Comparison of ENCODE assay signal across 10 mouse cellular contexts in the genomic region with DNA sequence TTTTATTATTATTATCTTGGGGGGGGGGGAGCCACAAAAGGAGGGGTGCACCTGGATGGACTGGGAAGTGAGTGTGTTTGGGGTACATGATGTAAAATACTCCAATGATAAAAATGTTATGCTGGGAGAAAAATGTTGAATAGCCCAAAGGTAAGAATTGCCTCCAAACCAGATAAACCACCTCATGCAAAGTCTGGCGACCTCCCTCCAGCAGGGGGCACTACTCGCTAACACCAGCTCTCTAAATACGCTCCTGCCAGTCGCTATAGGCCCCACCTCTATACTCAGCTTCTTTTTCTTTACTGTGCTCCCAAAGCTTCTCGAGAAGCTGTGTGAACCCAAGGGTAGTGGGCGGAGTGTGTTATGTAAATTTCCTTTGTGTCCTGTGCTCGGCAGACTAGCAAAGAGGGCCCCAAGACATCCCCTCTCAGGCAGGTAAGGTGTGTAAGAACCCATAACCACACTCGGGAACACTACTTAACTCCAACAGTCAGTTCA.
DNase-seq lines count a peak whose midpoint lies in the region; ATAC-seq and TF ChIP-seq lines count a peak whose summit lies in the region.
"Had no signal": no experiment of that assay in that cellular context is flagged by ENCODE, and none has a peak within 500 bp of the region (broad histone marks: within the 10 kb centered on the region; RNA-seq: fewer than 3 reads in every experiment).

No protein-coding gene starts in this region.

- TF ChIP-seq EP300 in ES-Bruce4 (IDR thresholded peaks at IDR 0.05; ENCODE audit: insufficient read depth, low read depth, low read length): no peak

- H3K9me3 ChIP-seq in kidney, postnatal 0 days (replicated peaks; ENCODE audit: low read length): no peaks in the 10 kb centered on the region
- no peaks in the 10 kb centered on the region for H3K9me3 ChIP-seq in ES-Bruce4 (replicated peaks; ENCODE audit: control insufficient read depth, insufficient read depth, low read length, poor library complexity, severe bottlenecking)
- H3K9me3 ChIP-seq: hindbrain, embryonic 10.5 days had no signal

- no peak for TF ChIP-seq POLR2A in lung, adult 2 months (IDR thresholded peaks at IDR 0.05; ENCODE audit: borderline replicate concordance, extremely low read depth, low read depth, low read length)
- TF ChIP-seq POLR2A in ES-Bruce4 (IDR thresholded peaks at IDR 0.05; ENCODE audit: insufficient read depth, low read length): no peak

- no peak for DNase-seq in kidney, postnatal 0 days (ENCODE audit: low spot score)
- no peak for DNase-seq in kidney, adult 11 months
- DNase-seq in lung, adult 2 months: no peak
- no peak for DNase-seq in lung, postnatal 10 days
- DNase-seq in ZHBTc4 (ENCODE audit: low read depth, low spot score): peak; percentile 86
- no peak for DNase-seq in right cerebral cortex, postnatal 14 days
- DNase-seq: cerebellum, postnatal 25 days had no signal

- H3K4me2 ChIP-seq in kidney, postnatal 0 days (ENCODE audit: low read length): no peak overlapping the region

- H3K4me1 ChIP-seq in kidney, postnatal 0 days (replicated peaks; ENCODE audit: insufficient read depth, low read length): no peaks in the 10 kb centered on the region
- H3K4me1 ChIP-seq in lung, adult 2 months (ENCODE audit: control insufficient read depth, insufficient read depth, low read length): no peaks in the 10 kb centered on the region
- H3K4me1 ChIP-seq in ES-Bruce4 (ENCODE audit: control insufficient read depth, insufficient read depth, low read length): no peaks in the 10 kb centered on the region
- H3K4me1 ChIP-seq: hindbrain, embryonic 10.5 days had no signal

- no peak overlapping the region for H3K9ac ChIP-seq in kidney, postnatal 0 days (ENCODE audit: low read depth, low read length)
- H3K9ac ChIP-seq in ES-Bruce4 (ENCODE audit: low read depth, poor library complexity, severe bottlenecking): no peak overlapping the region

- no peak overlapping the region for H3K4me3 ChIP-seq in kidney, postnatal 0 days (replicated peaks; ENCODE audit: low read depth, low read length)
- no peak overlapping the region for H3K4me3 ChIP-seq in lung, adult 2 months (replicated peaks; ENCODE audit: extremely low read depth, low read depth, low read length)
- H3K4me3 ChIP-seq in ES-Bruce4 (ENCODE audit: low read depth, low read length): no peak overlapping the region
- H3K4me3 ChIP-seq: hindbrain, embryonic 10.5 days had no signal

- no peaks in the 10 kb centered on the region for H3K27me3 ChIP-seq in kidney, postnatal 0 days (ENCODE audit: insufficient read depth, low read length)
- no peaks in the 10 kb centered on the region for H3K27me3 ChIP-seq in ES-Bruce4 (ENCODE audit: control insufficient read depth, insufficient read depth, low read length, poor library complexity, severe bottlenecking)

- H3K36me3 ChIP-seq in kidney, postnatal 0 days (ENCODE audit: insufficient read depth, low read length): no peaks in the 10 kb centered on the region
- no peaks in the 10 kb centered on the region for H3K36me3 ChIP-seq in ES-Bruce4 (ENCODE audit: control insufficient read depth, insufficient read depth, low read length, poor library complexity, severe bottlenecking)
- H3K36me3 ChIP-seq: hindbrain, embryonic 10.5 days had no signal

- 70% methylated on average over 8 of the region's 8 CpGs for WGBS in kidney, postnatal 0 days
- 73% methylated on average over 8 of the region's 8 CpGs for WGBS in lung, adult 2 months

- H3K27ac ChIP-seq in kidney, postnatal 0 days: no peak overlapping the region
- H3K27ac ChIP-seq in ES-Bruce4 (ENCODE audit: insufficient read depth, low read length): no peak overlapping the region
- H3K27ac ChIP-seq: hindbrain, embryonic 10.5 days had no signal

- TF ChIP-seq CTCF in kidney, postnatal 0 days (IDR thresholded peaks at IDR 0.05; ENCODE audit: low read depth): peak; percentile 38
- 0 out of 2 replicates have a peak, but pooled peaks have one; percentile 10 for TF ChIP-seq CTCF in lung, adult 2 months (IDR thresholded peaks at IDR 0.05; ENCODE audit: insufficient read depth, low read length)
- TF ChIP-seq CTCF in ES-Bruce4 (IDR thresholded peaks at IDR 0.05; ENCODE audit: low read depth, low read length): peak; percentile 61

- ATAC-seq in kidney, postnatal 0 days (replicated peaks; ENCODE audit: low FRiP score, low read depth): no peak
- no peak for ATAC-seq in inflammation-experienced regulatory T-cells, adult 6 months

Comparison
In these comparisons a context has a peak if more than half of its experiments do, and no peak if none do; other contexts are left out.
1. CTCF ChIP-seq: peak in every context shown above with its lines; median percentile 61 in ES-Bruce4; 38 in kidney, postnatal 0 days; 10 in lung, adult 2 months.